Comparison of ENCODE assay signal across 31 mouse cellular contexts in the genomic region with DNA sequence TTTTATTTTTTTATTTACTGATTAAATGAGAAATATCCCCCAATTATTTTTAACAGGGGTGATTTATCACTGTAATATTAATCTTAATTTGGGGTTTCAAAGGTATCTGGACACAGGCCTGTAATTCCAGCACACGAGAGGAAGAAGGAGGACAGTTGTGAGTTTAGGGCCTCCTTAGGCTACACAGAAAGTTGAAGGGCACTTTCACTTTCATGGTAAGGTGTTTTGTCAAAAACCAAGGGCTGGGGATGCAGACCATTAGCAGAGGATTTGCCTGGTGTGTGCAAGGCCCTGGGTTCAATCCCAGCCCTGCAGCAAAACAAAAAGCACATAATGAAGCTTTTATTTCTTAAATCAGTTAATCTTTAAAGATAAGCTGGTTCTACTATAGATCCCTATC. TPM values are rescaled to one million over a fixed set of nuclear protein-coding genes. Genes with fewer than 3 reads are reported as not detected.
DNase-seq lines count a peak whose midpoint lies in the region; ATAC-seq and TF ChIP-seq lines count a peak whose summit lies in the region.
"Had no signal": no experiment of that assay in that cellular context is flagged by ENCODE, and none has a peak within 500 bp of the region (broad histone marks: within the 10 kb centered on the region; RNA-seq: fewer than 3 reads in every experiment).

No protein-coding gene starts in this region.

- H3K27me3 ChIP-seq in heart, embryonic 16.5 days (ENCODE audit: control insufficient read depth, insufficient read depth, low read length), result no peaks in the 10 kb centered on the region
- no peaks in the 10 kb centered on the region for H3K27me3 ChIP-seq in heart, embryonic 11.5 days (ENCODE audit: control insufficient read depth, insufficient read depth, low read length)
- H3K27me3 ChIP-seq in lung, embryonic 15.5 days, result no peaks in the 10 kb centered on the region
- H3K27me3 ChIP-seq: CH12.LX; embryonic facial prominence, embryonic 12.5 days; forebrain, embryonic 15.5 days; hindbrain, embryonic 12.5 days; liver, embryonic 15.5 days had no signal

- no peaks in the 10 kb centered on the region for H3K9me3 ChIP-seq in heart, embryonic 16.5 days (replicated peaks; ENCODE audit: control insufficient read depth, low read length)
- H3K9me3 ChIP-seq in heart, embryonic 11.5 days (replicated peaks; ENCODE audit: control insufficient read depth, low read length), result no peaks in the 10 kb centered on the region
- H3K9me3 ChIP-seq in lung, embryonic 15.5 days, result no peaks in the 10 kb centered on the region
- H3K9me3 ChIP-seq: embryonic facial prominence, embryonic 12.5 days; forebrain, embryonic 15.5 days; hindbrain, embryonic 12.5 days; liver, embryonic 15.5 days had no signal

- no peak for DNase-seq in lung, adult 2 months
- DNase-seq in MN1 (ENCODE audit: low spot score), result no peak
- DNase-seq in right cerebral cortex, adult 18-20 months, result no peak
- DNase-seq: adrenal gland, postnatal 10 days; cerebellum, adult 11 months; cerebellum, adult 9-10 months; cerebellum, postnatal 36 days; heart, postnatal 36 days; kidney, adult 11 months; kidney, postnatal 25 days; layer of hippocampus, postnatal 36 days; left cerebral cortex, postnatal 4 days; midbrain, embryonic 14.5 days; retina, postnatal 1 day; spleen, adult 18-20 months; thymus, adult 18-20 months; thymus, postnatal 36 days had no signal

- H3K36me3 ChIP-seq in heart, embryonic 16.5 days (ENCODE audit: control insufficient read depth, insufficient read depth), result peaks cover 9% of the 10 kb centered on the region
- peaks cover 4% of the 10 kb centered on the region; the same call in 1 of the 2 replicates for H3K36me3 ChIP-seq in heart, embryonic 11.5 days (ENCODE audit: control insufficient read depth, insufficient read depth, low read length)
- H3K36me3 ChIP-seq in lung, embryonic 15.5 days, result peaks cover 12% of the 10 kb centered on the region; the same call in 1 of the 2 replicates
- no peaks in the 10 kb centered on the region for H3K36me3 ChIP-seq in macrophage (ENCODE audit: inconsistent target)

- no peak for TF ChIP-seq POLR2A in lung, adult 2 months (IDR thresholded peaks at IDR 0.05; ENCODE audit: borderline replicate concordance, extremely low read depth, low read depth, low read length)

- H3K4me1 ChIP-seq in heart, embryonic 16.5 days (ENCODE audit: control insufficient read depth, insufficient read depth, low read length), result 0 out of 2 replicates have a peak, but pooled peaks cover 3% of the 10 kb centered on the region
- 0 out of 2 replicates have a peak, but pooled peaks cover 2% of the 10 kb centered on the region for H3K4me1 ChIP-seq in heart, embryonic 11.5 days (ENCODE audit: control insufficient read depth, insufficient read depth, low read length)
- H3K4me1 ChIP-seq in lung, embryonic 15.5 days, result no peaks in the 10 kb centered on the region
- H3K4me1 ChIP-seq in lung, adult 2 months (ENCODE audit: control insufficient read depth, insufficient read depth, low read length), result peaks cover 31% of the 10 kb centered on the region
- H3K4me1 ChIP-seq: embryonic facial prominence, embryonic 12.5 days; forebrain, embryonic 15.5 days; hindbrain, embryonic 12.5 days; liver, embryonic 15.5 days had no signal

- H3K79me2 ChIP-seq in macrophage (ENCODE audit: inconsistent target), result peaks cover 77% of the 10 kb centered on the region

- TF ChIP-seq CTCF in lung, adult 2 months (IDR thresholded peaks at IDR 0.05; ENCODE audit: insufficient read depth, low read length), result no peak

- 74% methylated on average over 1 of the region's 1 CpGs for WGBS in heart, embryonic 16.5 days
- WGBS in heart, embryonic 11.5 days (ENCODE audit: insufficient replicate concordance), result 92% methylated on average over 1 of the region's 1 CpGs
- WGBS in lung, embryonic 15.5 days, result 73% methylated on average over 1 of the region's 1 CpGs
- WGBS in lung, adult 2 months, result 56% methylated on average over 1 of the region's 1 CpGs
- 44% methylated on average over 1 of the region's 1 CpGs for WGBS in macrophage (ENCODE audit: missing documents)

- 0 out of 2 replicates have a peak overlapping the region, but pooled peaks have one; percentile 12 for H3K27ac ChIP-seq in heart, embryonic 16.5 days (ENCODE audit: low read length)
- no peak overlapping the region for H3K27ac ChIP-seq in heart, embryonic 11.5 days (ENCODE audit: low read depth, low read length)
- peak overlapping the region; percentile 45; the same call in 1 of the 2 replicates for H3K27ac ChIP-seq in lung, embryonic 15.5 days
- H3K27ac ChIP-seq in macrophage, result peak overlapping the region; percentile 79
- H3K27ac ChIP-seq: embryonic facial prominence, embryonic 12.5 days; forebrain, embryonic 15.5 days; hindbrain, embryonic 12.5 days; liver, embryonic 15.5 days; stomach, postnatal 0 days had no signal

- no peak overlapping the region for H3K9ac ChIP-seq in heart, embryonic 16.5 days (ENCODE audit: low read length)
- no peak overlapping the region for H3K9ac ChIP-seq in heart, embryonic 11.5 days (ENCODE audit: low read depth, low read length)
- no peak overlapping the region for H3K9ac ChIP-seq in lung, embryonic 15.5 days
- H3K9ac ChIP-seq: embryonic facial prominence, embryonic 12.5 days; forebrain, embryonic 15.5 days; hindbrain, embryonic 12.5 days; liver, embryonic 15.5 days had no signal

- H3K4me2 ChIP-seq in heart, embryonic 16.5 days (ENCODE audit: low read depth, low read length), result no peak overlapping the region
- no peak overlapping the region for H3K4me2 ChIP-seq in heart, embryonic 11.5 days
- H3K4me2 ChIP-seq in lung, embryonic 15.5 days, result no peak overlapping the region
- H3K4me2 ChIP-seq: embryonic facial prominence, embryonic 12.5 days; forebrain, embryonic 15.5 days; hindbrain, embryonic 12.5 days; liver, embryonic 15.5 days had no signal

- no peak for ATAC-seq in heart, embryonic 16.5 days (replicated peaks; ENCODE audit: extremely low read depth, insufficient read depth, low FRiP score)
- ATAC-seq in heart, embryonic 11.5 days (replicated peaks; ENCODE audit: insufficient number of reproducible peaks, low FRiP score, low TSS enrichment), result no peak
- no peak for ATAC-seq in lung, embryonic 15.5 days (ENCODE audit: borderline replicate concordance, extremely low read depth, low FRiP score, low TSS enrichment)
- peak; percentile 64 for ATAC-seq in CD4-positive, CD25-positive, alpha-beta regulatory T cell, adult 4 months
- ATAC-seq: forebrain, embryonic 15.5 days had no signal

- no peak overlapping the region for H3K4me3 ChIP-seq in heart, embryonic 16.5 days (ENCODE audit: low read length)
- H3K4me3 ChIP-seq in heart, embryonic 11.5 days (ENCODE audit: low read depth, low read length), result no peak overlapping the region
- no peak overlapping the region for H3K4me3 ChIP-seq in lung, embryonic 15.5 days
- H3K4me3 ChIP-seq in lung, adult 2 months (replicated peaks; ENCODE audit: extremely low read depth, low read depth, low read length), result no peak overlapping the region
- no peak overlapping the region for H3K4me3 ChIP-seq in macrophage (ENCODE audit: inconsistent target)
- H3K4me3 ChIP-seq: embryonic facial prominence, embryonic 12.5 days; forebrain, embryonic 15.5 days; hindbrain, embryonic 12.5 days; liver, embryonic 15.5 days had no signal

RNA-seq across cellular contexts. Expression of gene Klhl5, which starts 12.2 kb away (rescaled TPM):
- polyA plus RNA-seq in heart, embryonic 16.5 days (2015; fragmentation: Nextera tagmentation; extraction: Ambion mirVana), result 10.2 and 13.7 TPM in 2 replicates
- polyA plus RNA-seq in heart, embryonic 11.5 days (2014; fragmentation: Nextera tagmentation; extraction: Ambion mirVana), result 13.3 and 17.7 TPM in 2 replicates
- polyA plus RNA-seq in lung, embryonic 15.5 days (2015; fragmentation: Nextera tagmentation; extraction: Ambion mirVana), result 26.8 and 28.6 TPM in 2 replicates
- polyA plus RNA-seq in lung, adult 2 months (2012; rRNA removed), result 103 and 122 TPM in 2 replicates
- polyA plus RNA-seq in CD4-positive, CD25-positive, alpha-beta regulatory T cell, adult 4 months (2017; shearing (Covaris generic)), result 1 to 10 TPM; 5.4 to 6.1 TPM
- total RNA-seq in macrophage (2018; cell fraction: chromatin; rRNA removed), result 10 to 100 TPM; 14.5 to 76.4 (median 50.6) TPM
- 10 to 100 TPM; 31.2 to 51.8 (median 43.9) TPM for total RNA-seq in macrophage (2018; cell fraction: cytosol; rRNA removed)
- total RNA-seq in macrophage (2018; cell fraction: nucleus; rRNA removed), result 10 to 100 TPM; 25.5 to 93.7 (median 52.4) TPM
- 40.6 to 51.7 TPM (median 46.4 TPM) in 3 replicates for polyA plus RNA-seq in macrophage (2018)

RNA-seq across cellular contexts. Expression of gene Tmem156, which starts 27.6 kb away (rescaled TPM):
- 0.26 and 0.71 TPM in 2 replicates for polyA plus RNA-seq in heart, embryonic 16.5 days (2015; fragmentation: Nextera tagmentation; extraction: Ambion mirVana)
- 0.15 TPM in 1 of 2 replicates, not detected in the other for polyA plus RNA-seq in heart, embryonic 11.5 days (2014; fragmentation: Nextera tagmentation; extraction: Ambion mirVana)
- polyA plus RNA-seq in lung, embryonic 15.5 days (2015; fragmentation: Nextera tagmentation; extraction: Ambion mirVana), result 0.42 and 0.50 TPM in 2 replicates
- polyA plus RNA-seq in lung, adult 2 months (2012; rRNA removed), result 0.49 and 1.5 TPM in 2 replicates
- polyA plus RNA-seq in CD4-positive, CD25-positive, alpha-beta regulatory T cell, adult 4 months (2017; shearing (Covaris generic)), result 10 to 100 TPM; 21.5 to 26.1 TPM
- total RNA-seq in macrophage (2018; cell fraction: chromatin; rRNA removed), result 10 to 100 TPM in 10 of 26 experiments, 1 to 10 TPM in 11, under 1 TPM in 3, not detected in 2; 0.78 to 15.8 (median 7.0) TPM
- total RNA-seq in macrophage (2018; cell fraction: cytosol; rRNA removed), result 1 to 10 TPM; 1.7 to 6.5 (median 4.8) TPM
- 10 to 100 TPM in 11 of 26 experiments, 1 to 10 TPM in 15; 1.8 to 18.2 (median 8.0) TPM for total RNA-seq in macrophage (2018; cell fraction: nucleus; rRNA removed)
- 2.7 to 3.9 TPM (median 3.8 TPM) in 3 replicates for polyA plus RNA-seq in macrophage (2018)
- total RNA-seq: gastrocnemius, adult 18-20 months; left cerebral cortex, postnatal 4 days had no signal
- polyA plus RNA-seq: embryonic facial prominence, embryonic 12.5 days; heart, embryonic 14.5 days; hindbrain, embryonic 12.5 days; midbrain, embryonic 14.5 days; neural tube, embryonic 14.5 days had no signal
